Mouse (Mus musculus) adrenal gland, adult 2 months (tissue): Measurements from ENCODE around the gene Thbs1. TPM values are rescaled to one million over a fixed set of nuclear protein-coding genes. Genes with fewer than 3 reads are reported as not detected.

Experiments
- DNase-seq: peaks from one replicate; pipeline ENCODE4 v3.0.0; 2021
- polyA plus RNA-seq: library from polyadenylated mRNA; depleted of rRNA; stranded (reverse); fragments of >200 nt; gene quantifications from 2 replicates; pipeline ENCODE4 v1.2.3, GENCODE M21; 2012
- total RNA-seq, 2 experiments: library from RNA; stranded (reverse); gene quantifications; 2 replicates each; pipeline ENCODE4 v1.2.3; 2021

The Thbs1 gene
- total and polyA plus RNA-seq, 3 experiments, result 3.2 to 19.9 (median 19.3) TPM

GRCm38 (mm10) chr2:118113808-118114524 lies 2.3 kb downstream of the Thbs1 start:
- DNase-seq, result no peak

- no peak for DNase-seq
Measured at GRCm38 (mm10) chr2:118114671-118115070, 3.0 kb downstream of the Thbs1 start.

GRCm38 (mm10) chr2:118115647-118116046 lies 4.0 kb downstream of the Thbs1 start:
- DNase-seq, result no peak

GRCm38 (mm10) chr2:118116180-118116579 lies 4.5 kb downstream of the Thbs1 start:
- DNase-seq, result peak; percentile 28

GRCm38 (mm10) chr2:118116754-118117290 lies 5.1 kb downstream of the Thbs1 start:
- DNase-seq, result no peak

GRCm38 (mm10) chr2:118117401-118117800 lies 5.7 kb downstream of the Thbs1 start:
- DNase-seq, result no peak

- no peak for DNase-seq
Measured at GRCm38 (mm10) chr2:118118045-118118444, 6.4 kb downstream of the Thbs1 start.

GRCm38 (mm10) chr2:118118515-118118914 lies 6.8 kb downstream of the Thbs1 start:
- DNase-seq, result no peak

- DNase-seq, result no peak
Measured at GRCm38 (mm10) chr2:118119684-118120083, 8.0 kb downstream of the Thbs1 start.

GRCm38 (mm10) chr2:118120095-118120494 lies 8.4 kb downstream of the Thbs1 start:
- DNase-seq, result no peak

- no peak for DNase-seq
Measured at GRCm38 (mm10) chr2:118120751-118121150, 9.1 kb downstream of the Thbs1 start.

GRCm38 (mm10) chr2:118122291-118122690 lies 10.6 kb downstream of the Thbs1 start:
- DNase-seq, result no peak

- DNase-seq, result no peak
Measured at GRCm38 (mm10) chr2:118123743-118124142, 12.1 kb downstream of the Thbs1 start.

GRCm38 (mm10) chr2:118124437-118124836 lies 12.8 kb downstream of the Thbs1 start:
- DNase-seq, result no peak

GRCm38 (mm10) chr2:118125211-118125939 lies 13.7 kb downstream of the Thbs1 start:
- peak; percentile 51 for DNase-seq

- no peak for DNase-seq
Measured at GRCm38 (mm10) chr2:118125943-118126470, 14.3 kb downstream of the Thbs1 start.

GRCm38 (mm10) chr2:118127516-118128288 lies 16.0 kb downstream of the Thbs1 start:
- DNase-seq, result no peak

- DNase-seq, result no peak
Measured at GRCm38 (mm10) chr2:118128313-118128712, 16.6 kb downstream of the Thbs1 start.

GRCm38 (mm10) chr2:118137071-118137470 lies 25.4 kb downstream of the Thbs1 start:
- DNase-seq, result no peak

GRCm38 (mm10) chr2:118137776-118138175 lies 26.1 kb downstream of the Thbs1 start:
- DNase-seq, result no peak

- DNase-seq, result no peak
Measured at GRCm38 (mm10) chr2:118139261-118139660, 27.6 kb downstream of the Thbs1 start.

- no peak for DNase-seq
Measured at GRCm38 (mm10) chr2:118141651-118142050, 30.0 kb downstream of the Thbs1 start.
